Mouse (Mus musculus): Measurements from ENCODE around the gene Gm21719.
"Not testable (repeated sequence)": the region's sequence is repeated elsewhere in the genome, so short reads cannot be mapped to it uniquely, and the experiment has no call there.

Gm21719 gene

GRCm38 (mm10) chrY:6682772-6683171 is at the start of gene Gm21719:
TSS of gene Gm21719 (minus strand) at chrY:6682872.
- not testable (repeated sequence) for DNase-seq (ENCODE audit: low read depth, low spot score)

Data from skeletal muscle tissue, adult 2 months (tissue).